Mouse (Mus musculus): ENCODE measurements at regions not wholly inside any gene's neighbourhood (a gene's known extent, or its start where the extent isn't known, plus 50 kb on each side); places are given as distances from the start of the nearest gene placed in this dataset.
"Not testable (repeated sequence)": the region's sequence is repeated elsewhere in the genome, so short reads cannot be mapped to it uniquely, and the experiment has no call there.

- H3K36me3 ChIP-seq = no peaks in the 10 kb centered on the region
- H3K27ac ChIP-seq = no peak overlapping the region
- no peaks in the 10 kb centered on the region for H3K9me3 ChIP-seq
- H3K4me3 ChIP-seq (replicated peaks) = no peak overlapping the region
- no peak for ATAC-seq (ENCODE audit: insufficient read depth, low FRiP score, low read depth)
- no peaks in the 10 kb centered on the region for H3K27me3 ChIP-seq (replicated peaks)
- 11% methylated on average over 6 of the region's 6 CpGs for whole genome bisulfite sequencing
- no peak overlapping the region for H3K9ac ChIP-seq
- H3K4me1 ChIP-seq = no peaks in the 10 kb centered on the region
- H3K4me2 ChIP-seq = no peak overlapping the region
Observed at GRCm38 (mm10) chr10:25681243-25681642, 145.2 kb upstream of the Smlr1 start.

- H3K4me2 ChIP-seq = no peak overlapping the region
- H3K9ac ChIP-seq = no peak overlapping the region
- no peaks in the 10 kb centered on the region for H3K36me3 ChIP-seq
- no peaks in the 10 kb centered on the region for H3K9me3 ChIP-seq
- H3K4me3 ChIP-seq (replicated peaks) = no peak overlapping the region
- peaks cover 9% of the 10 kb centered on the region; the same call in 1 of the 2 replicates for H3K4me1 ChIP-seq
- no peak overlapping the region for H3K27ac ChIP-seq
- WGBS = 42% methylated on average over 1 of the region's 1 CpGs
- ATAC-seq (ENCODE audit: insufficient read depth, low FRiP score, low read depth) = no peak
- H3K27me3 ChIP-seq (replicated peaks) = no peaks in the 10 kb centered on the region
Observed at GRCm38 (mm10) chr10:25677889-25678288, 141.8 kb upstream of the Smlr1 start.

- Histone ChIP-seq H3K4me2 (peak overlapping the region; percentile 25; the same call in 1 of the 2 replicates), H3K4me1 (peaks cover 9% of the 10 kb centered on the region; the same call in 1 of the 2 replicates), H3K27ac (peak overlapping the region; percentile 35; the same call in 1 of the 2 replicates), H3K9me3 (no peaks in the 10 kb centered on the region), H3K36me3 (no peaks in the 10 kb centered on the region), H3K4me3 (replicated peaks) (no peak overlapping the region), H3K27me3 (replicated peaks) (no peaks in the 10 kb centered on the region), H3K9ac (no peak overlapping the region)
- ATAC-seq (ENCODE audit: insufficient read depth, low FRiP score, low read depth) = peak; percentile 56; the same call in 1 of the 2 replicates
- WGBS = 33% methylated on average over 10 of the region's 10 CpGs
Observed at GRCm38 (mm10) chr10:25675368-25675767, 139.3 kb upstream of the Smlr1 start.

GRCm38 (mm10) chr10:25670061-25670460 is 134.0 kb upstream of the Smlr1 start:
- ATAC-seq (ENCODE audit: insufficient read depth, low FRiP score, low read depth) = no peak
- Histone ChIP-seq H3K9me3 (no peaks in the 10 kb centered on the region), H3K36me3 (no peaks in the 10 kb centered on the region), H3K4me2 (no peak overlapping the region), H3K9ac (no peak overlapping the region), H3K27ac (no peak overlapping the region), H3K27me3 (replicated peaks) (no peaks in the 10 kb centered on the region), H3K4me3 (replicated peaks) (no peak overlapping the region), H3K4me1 (peaks cover 1% of the 10 kb centered on the region; the same call in 1 of the 2 replicates)
- WGBS = 89% methylated on average over 1 of the region's 1 CpGs

GRCm38 (mm10) chr10:25652742-25653563 is 116.9 kb upstream of the Smlr1 start:
- Histone ChIP-seq H3K36me3 (no peaks in the 10 kb centered on the region), H3K4me2 (no peak overlapping the region), H3K4me1 (no peaks in the 10 kb centered on the region), H3K9me3 (no peaks in the 10 kb centered on the region), H3K27ac (no peak overlapping the region), H3K9ac (no peak overlapping the region), H3K4me3 (replicated peaks) (no peak overlapping the region), H3K27me3 (replicated peaks) (no peaks in the 10 kb centered on the region)
- no peak for ATAC-seq (ENCODE audit: insufficient read depth, low FRiP score, low read depth)
- 53% methylated on average over 16 of the region's 16 CpGs for WGBS

- Histone ChIP-seq H3K27ac (no peak overlapping the region), H3K9me3 (no peaks in the 10 kb centered on the region), H3K9ac (no peak overlapping the region), H3K36me3 (no peaks in the 10 kb centered on the region), H3K4me1 (no peaks in the 10 kb centered on the region), H3K4me2 (no peak overlapping the region), H3K27me3 (replicated peaks) (no peaks in the 10 kb centered on the region), H3K4me3 (replicated peaks) (no peak overlapping the region)
- WGBS = 83% methylated on average over 1 of the region's 1 CpGs
- ATAC-seq (ENCODE audit: insufficient read depth, low FRiP score, low read depth) = no peak
Observed at GRCm38 (mm10) chr10:25647740-25648139, 111.7 kb upstream of the Smlr1 start.

- 28% methylated on average over 3 of the region's 3 CpGs for WGBS
- Histone ChIP-seq H3K4me1 (no peaks in the 10 kb centered on the region), H3K27ac (no peak overlapping the region), H3K9me3 (no peaks in the 10 kb centered on the region), H3K9ac (no peak overlapping the region), H3K36me3 (no peaks in the 10 kb centered on the region), H3K4me3 (replicated peaks) (no peak overlapping the region), H3K4me2 (no peak overlapping the region), H3K27me3 (replicated peaks) (no peaks in the 10 kb centered on the region)
- ATAC-seq (ENCODE audit: insufficient read depth, low FRiP score, low read depth) = peak; percentile 68; the same call in 1 of the 2 replicates
Observed at GRCm38 (mm10) chr10:25643518-25643993, 107.5 kb upstream of the Smlr1 start.

GRCm38 (mm10) chr10:25642079-25642696 is 106.1 kb upstream of the Smlr1 start:
- Histone ChIP-seq H3K4me2 (no peak overlapping the region), H3K4me1 (no peaks in the 10 kb centered on the region), H3K4me3 (replicated peaks) (no peak overlapping the region), H3K27ac (no peak overlapping the region), H3K36me3 (no peaks in the 10 kb centered on the region), H3K9ac (no peak overlapping the region), H3K9me3 (no peaks in the 10 kb centered on the region), H3K27me3 (replicated peaks) (no peaks in the 10 kb centered on the region)
- no peak for ATAC-seq (ENCODE audit: insufficient read depth, low FRiP score, low read depth)
- WGBS = 79% methylated on average over 9 of the region's 9 CpGs

GRCm38 (mm10) chr10:25633058-25633614 is 97.1 kb upstream of the Smlr1 start:
- Histone ChIP-seq H3K9ac (no peak overlapping the region), H3K27me3 (replicated peaks) (no peaks in the 10 kb centered on the region), H3K4me2 (no peak overlapping the region), H3K36me3 (no peaks in the 10 kb centered on the region), H3K9me3 (no peaks in the 10 kb centered on the region), H3K4me3 (replicated peaks) (no peak overlapping the region), H3K4me1 (no peaks in the 10 kb centered on the region), H3K27ac (no peak overlapping the region)
- ATAC-seq (ENCODE audit: insufficient read depth, low FRiP score, low read depth) = no peak
- WGBS = 74% methylated on average over 4 of the region's 4 CpGs

- no peaks in the 10 kb centered on the region for H3K9me3 ChIP-seq
- WGBS = 85% methylated on average over 7 of the region's 7 CpGs
- no peak for ATAC-seq (ENCODE audit: insufficient read depth, low FRiP score, low read depth)
- H3K27me3 ChIP-seq (replicated peaks) = no peaks in the 10 kb centered on the region
- H3K36me3 ChIP-seq = no peaks in the 10 kb centered on the region
- no peak overlapping the region for H3K27ac ChIP-seq
- no peak overlapping the region for H3K4me2 ChIP-seq
- no peak overlapping the region for H3K4me3 ChIP-seq (replicated peaks)
- H3K9ac ChIP-seq = no peak overlapping the region
- no peaks in the 10 kb centered on the region for H3K4me1 ChIP-seq
Observed at GRCm38 (mm10) chr10:25632306-25632705, 96.2 kb upstream of the Smlr1 start.

GRCm38 (mm10) chr10:25622585-25622984 is 86.5 kb upstream of the Smlr1 start:
- ATAC-seq (ENCODE audit: insufficient read depth, low FRiP score, low read depth) = no peak; the same call in 1 of the 2 replicates
- H3K27me3 ChIP-seq (replicated peaks) = no peaks in the 10 kb centered on the region
- no peaks in the 10 kb centered on the region for H3K4me1 ChIP-seq
- 68% methylated on average over 5 of the region's 5 CpGs for WGBS
- H3K9ac ChIP-seq = no peak overlapping the region
- no peaks in the 10 kb centered on the region for H3K9me3 ChIP-seq
- no peak overlapping the region for H3K27ac ChIP-seq
- no peaks in the 10 kb centered on the region for H3K36me3 ChIP-seq
- no peak overlapping the region for H3K4me2 ChIP-seq
- no peak overlapping the region for H3K4me3 ChIP-seq (replicated peaks)

- not testable (repeated sequence) for H3K9me3 ChIP-seq; H3K4me1 ChIP-seq; ATAC-seq (ENCODE audit: insufficient read depth, low FRiP score, low read depth); H3K36me3 ChIP-seq; H3K27me3 ChIP-seq (replicated peaks); H3K9ac ChIP-seq; H3K4me3 ChIP-seq (replicated peaks)
- WGBS = 30% methylated on average over 1 of the region's 1 CpGs
- 0 out of 2 replicates have a peak overlapping the region, but pooled peaks have one; percentile 28 for H3K4me2 ChIP-seq
- peak overlapping the region; percentile 44; the same call in 1 of the 2 replicates for H3K27ac ChIP-seq
Observed at GRCm38 (mm10) chr10:25621747-25622134, 85.7 kb upstream of the Smlr1 start.

Data from stomach, embryonic 15.5 days (tissue).